Mouse (Mus musculus) olfactory bulb, adult 2 months (tissue): Measurements from ENCODE around the gene Hmgb2.

Experiments used
- CTCF ChIP-seq: fragments of 200-500 bp; IDR thresholded peaks from 2 replicates; pipeline ENCODE4 v1.5.1; 2012; ENCODE audit warnings: low read depth, mild to moderate bottlenecking, low read length, moderate library complexity; ENCODE audit not compliant: insufficient read depth
- POLR2A ChIP-seq: fragments of 200-500 bp; IDR thresholded peaks from 2 replicates; pipeline ENCODE4 v1.6.1; 2012; ENCODE audit warnings: mild to moderate bottlenecking, low read depth, low read length, moderate library complexity; ENCODE audit not compliant: insufficient read depth

- no peak for TF ChIP-seq POLR2A
- TF ChIP-seq CTCF = no peak
These were observed 26.9 kb downstream of the Hmgb2 start for GRCm38 (mm10) chr8:57538601-57539000.
